Mouse (Mus musculus) brain, embryonic 18.5 days (tissue): ENCODE results near the gene Lhfpl4.

Source experiments
- DNase-seq: peaks from one replicate; pipeline ENCODE4 v3.0.0-alpha.2; 2012; ENCODE audit warnings: low read depth, low spot score

Lhfpl4 gene

GRCm38 (mm10) chr6:113168316-113168975 is 26.7 kb downstream of the Lhfpl4 start:
- no peak for DNase-seq

- no peak for DNase-seq
Measured at GRCm38 (mm10) chr6:113166661-113167251, 28.4 kb downstream of the Lhfpl4 start.

GRCm38 (mm10) chr6:113163513-113163912 is 31.7 kb downstream of the Lhfpl4 start:
- DNase-seq = no peak

- DNase-seq = no peak
Measured at GRCm38 (mm10) chr6:113161982-113162381, 33.2 kb downstream of the Lhfpl4 start.

GRCm38 (mm10) chr6:113160106-113160505 is 35.1 kb downstream of the Lhfpl4 start:
- no peak for DNase-seq

- no peak for DNase-seq
Measured at GRCm38 (mm10) chr6:113156064-113156463, 39.1 kb downstream of the Lhfpl4 start.

GRCm38 (mm10) chr6:113154886-113155285 is 40.3 kb downstream of the Lhfpl4 start:
- no peak for DNase-seq

GRCm38 (mm10) chr6:113154071-113154470 is 41.1 kb downstream of the Lhfpl4 start:
- no peak for DNase-seq

- no peak for DNase-seq
Measured at GRCm38 (mm10) chr6:113145249-113145648, 49.9 kb downstream of the Lhfpl4 start.

- no peak for DNase-seq
Measured at GRCm38 (mm10) chr6:113144764-113145163, 50.4 kb downstream of the Lhfpl4 start.

GRCm38 (mm10) chr6:113141389-113142094 is 53.6 kb downstream of the Lhfpl4 start:
- DNase-seq = no peak

- DNase-seq = no peak
Measured at GRCm38 (mm10) chr6:113133360-113133759, 61.8 kb downstream of the Lhfpl4 start.

- no peak for DNase-seq
Measured at GRCm38 (mm10) chr6:113120806-113121205, 74.4 kb downstream of the Lhfpl4 start.
